Mouse (Mus musculus) R1 (cell line): ENCODE results near the gene Fam189a1.

Experiments
- DNase-seq: peaks from one replicate; pipeline ENCODE4 v3.0.0-alpha.2; 2018; ENCODE audit warnings: low read depth, low spot score

The Fam189a1 gene

GRCm38 (mm10) chr7:64952181-64952580 is 204.2 kb downstream of the Fam189a1 start:
- DNase-seq, result peak; percentile 85

GRCm38 (mm10) chr7:64950771-64951099 is 205.6 kb downstream of the Fam189a1 start:
- no peak for DNase-seq

- peak; percentile 66 for DNase-seq
Observed at GRCm38 (mm10) chr7:64949910-64950770, 206.2 kb downstream of the Fam189a1 start.

GRCm38 (mm10) chr7:64949465-64949864 is 206.9 kb downstream of the Fam189a1 start:
- DNase-seq, result no peak

- no peak for DNase-seq
Observed at GRCm38 (mm10) chr7:64944686-64945085, 211.7 kb downstream of the Fam189a1 start.

GRCm38 (mm10) chr7:64944175-64944574 is 212.2 kb downstream of the Fam189a1 start:
- DNase-seq, result no peak

GRCm38 (mm10) chr7:64936927-64937326 is 219.4 kb downstream of the Fam189a1 start:
- DNase-seq, result no peak

GRCm38 (mm10) chr7:64934115-64934514 is 222.3 kb downstream of the Fam189a1 start:
- no peak for DNase-seq

GRCm38 (mm10) chr7:64930980-64931379 is 225.4 kb downstream of the Fam189a1 start:
- no peak for DNase-seq

- DNase-seq, result no peak
Observed at GRCm38 (mm10) chr7:64923918-64924317, 232.5 kb downstream of the Fam189a1 start.

GRCm38 (mm10) chr7:64921189-64921588 is 235.2 kb downstream of the Fam189a1 start:
- DNase-seq, result no peak

- no peak for DNase-seq
Observed at GRCm38 (mm10) chr7:64920735-64921134, 235.6 kb downstream of the Fam189a1 start.

GRCm38 (mm10) chr7:64916654-64917053 is 239.7 kb downstream of the Fam189a1 start:
- no peak for DNase-seq

GRCm38 (mm10) chr7:64915121-64915520 is 241.2 kb downstream of the Fam189a1 start:
- no peak for DNase-seq

GRCm38 (mm10) chr7:64911945-64912344 is 244.4 kb downstream of the Fam189a1 start:
- DNase-seq, result no peak

- no peak for DNase-seq
Observed at GRCm38 (mm10) chr7:64910208-64910607, 246.2 kb downstream of the Fam189a1 start.

- no peak for DNase-seq
Observed at GRCm38 (mm10) chr7:64906955-64907354, 249.4 kb downstream of the Fam189a1 start.

- DNase-seq, result peak; percentile 86
Observed at GRCm38 (mm10) chr7:64905506-64905905, 250.9 kb downstream of the Fam189a1 start.

- no peak for DNase-seq
Observed at GRCm38 (mm10) chr7:64900249-64900648, 256.1 kb downstream of the Fam189a1 start.

- DNase-seq, result no peak
Observed at GRCm38 (mm10) chr7:64896587-64896986, 259.8 kb downstream of the Fam189a1 start.

GRCm38 (mm10) chr7:64895685-64896101 is 260.7 kb downstream of the Fam189a1 start:
- peak; percentile 32 for DNase-seq

GRCm38 (mm10) chr7:64891139-64891538 is 265.2 kb downstream of the Fam189a1 start:
- no peak for DNase-seq

- DNase-seq, result no peak
Observed at GRCm38 (mm10) chr7:64889919-64890318, 266.5 kb downstream of the Fam189a1 start.
